Mouse (Mus musculus) forebrain, embryonic 16.5 days (tissue): ENCODE results near the gene Ugt1a10. TPM values are rescaled to one million over a fixed set of nuclear protein-coding genes. Genes with fewer than 3 reads are reported as not detected.

Experiments
- ATAC-seq: fragments of 200-750 bp; cut with Nextera tagmentation; 2 replicates; pipeline ENCODE4 v1.8.0; 2017; ENCODE audit warnings: mild to moderate bottlenecking, moderate library complexity
- H3K27ac ChIP-seq: fragments of 300-500 bp; sonication (generic); 2 replicates; pipeline ENCODE4 v1.5.1; 2014; ENCODE audit warnings: low read length, control low read depth
- H3K27me3 ChIP-seq: fragments of 300-500 bp; sonication (generic); replicated peaks from 2 replicates; pipeline ENCODE4 v1.6.1; 2014; ENCODE audit warnings: low read length; ENCODE audit not compliant: control insufficient read depth, insufficient read depth
- H3K36me3 ChIP-seq: fragments of 300-500 bp; sonication (generic); 2 replicates; pipeline ENCODE4 v1.6.1; 2014; ENCODE audit not compliant: control insufficient read depth, insufficient read depth
- H3K4me1 ChIP-seq: fragments of 300-500 bp; sonication (generic); replicated peaks from 2 replicates; pipeline ENCODE4 v1.6.1; 2014; ENCODE audit warnings: low read length; ENCODE audit not compliant: control insufficient read depth, insufficient read depth
- H3K4me2 ChIP-seq: fragments of 300-500 bp; sonication (generic); 2 replicates; pipeline ENCODE4 v1.6.1; 2014; ENCODE audit warnings: mild to moderate bottlenecking, low read length, control low read depth
- H3K4me3 ChIP-seq: fragments of 300-500 bp; sonication (generic); replicated peaks from 2 replicates; pipeline ENCODE4 v1.5.1; 2014; ENCODE audit warnings: mild to moderate bottlenecking, low read length, control low read depth
- H3K9ac ChIP-seq: fragments of 300-500 bp; sonication (generic); replicated peaks from 2 replicates; pipeline ENCODE4 v1.6.1; 2014; ENCODE audit warnings: low read depth, low read length, control low read depth
- H3K9me3 ChIP-seq: fragments of 300-500 bp; sonication (generic); 2 replicates; pipeline ENCODE4 v1.6.1; 2016; ENCODE audit warnings: low read length; ENCODE audit not compliant: control insufficient read depth
- WGBS: fragments of 180-500 bp; shearing (Covaris S2); extraction: QIAGEN DNeasy Blood & Tissue Kit; methylation state at CpG from one replicate; pipeline ENCODE4 v1.1.7; 2014; 5-methylcytosine and 5-hydroxymethylcytosine counted together
- polyA plus RNA-seq: library from polyadenylated mRNA; unstranded; fragments of >200 nt; fragmentation: Nextera tagmentation; extraction: Ambion mirVana; gene quantifications from 2 replicates; pipeline ENCODE4 v1.2.1, GENCODE M21; 2015

Gene Ugt1a10
- polyA plus RNA-seq, 1 experiment from 2014 or later, result not detected

- no peak overlapping the region for H3K27ac ChIP-seq
- peaks cover 46% of the 10 kb centered on the region for H3K9me3 ChIP-seq
- no peak overlapping the region for H3K4me2 ChIP-seq
- no peaks in the 10 kb centered on the region for H3K27me3 ChIP-seq
- H3K4me3 ChIP-seq, result no peak overlapping the region
- H3K36me3 ChIP-seq, result peaks cover 8% of the 10 kb centered on the region
- WGBS, result 80% methylated on average over 13 of the region's 13 CpGs
- no peak overlapping the region for H3K9ac ChIP-seq
- ATAC-seq, result no peak
- no peaks in the 10 kb centered on the region for H3K4me1 ChIP-seq
These were observed 201.0 kb downstream of the Ugt1a10 start for GRCm38 (mm10) chr1:88255989-88256754.

- peaks cover 40% of the 10 kb centered on the region for H3K9me3 ChIP-seq
- H3K27ac ChIP-seq, result no peak overlapping the region
- WGBS, result 84% methylated on average over 10 of the region's 10 CpGs
- no peaks in the 10 kb centered on the region for H3K27me3 ChIP-seq
- H3K4me2 ChIP-seq, result no peak overlapping the region
- H3K4me1 ChIP-seq, result no peaks in the 10 kb centered on the region
- no peak for ATAC-seq
- no peak overlapping the region for H3K4me3 ChIP-seq
- no peak overlapping the region for H3K9ac ChIP-seq
- H3K36me3 ChIP-seq, result peaks cover 17% of the 10 kb centered on the region
These were observed 201.9 kb downstream of the Ugt1a10 start for GRCm38 (mm10) chr1:88256886-88257663.

- Histone ChIP-seq H3K4me3 (no peak overlapping the region), H3K27me3 (no peaks in the 10 kb centered on the region), H3K4me1 (no peaks in the 10 kb centered on the region), H3K27ac (no peak overlapping the region), H3K9ac (no peak overlapping the region), H3K9me3 (peaks cover 34% of the 10 kb centered on the region), H3K36me3 (peaks cover 23% of the 10 kb centered on the region), H3K4me2 (no peak overlapping the region)
- ATAC-seq, result no peak
- WGBS, result 77% methylated on average over 6 of the region's 6 CpGs
These were observed 202.5 kb downstream of the Ugt1a10 start for GRCm38 (mm10) chr1:88257681-88258080.

- 74% methylated on average over 6 of the region's 6 CpGs for WGBS
- H3K9me3 ChIP-seq, result peaks cover 30% of the 10 kb centered on the region
- H3K4me2 ChIP-seq, result no peak overlapping the region
- H3K27ac ChIP-seq, result no peak overlapping the region
- H3K27me3 ChIP-seq, result no peaks in the 10 kb centered on the region
- H3K36me3 ChIP-seq, result peaks cover 30% of the 10 kb centered on the region
- no peak overlapping the region for H3K4me3 ChIP-seq
- no peak for ATAC-seq
- no peak overlapping the region for H3K9ac ChIP-seq
- H3K4me1 ChIP-seq, result no peaks in the 10 kb centered on the region
These were observed 203.2 kb downstream of the Ugt1a10 start for GRCm38 (mm10) chr1:88258361-88258760.

- 80% methylated on average over 8 of the region's 8 CpGs for WGBS
- no peak overlapping the region for H3K9ac ChIP-seq
- H3K4me1 ChIP-seq, result no peaks in the 10 kb centered on the region
- peaks cover 37% of the 10 kb centered on the region for H3K36me3 ChIP-seq
- ATAC-seq, result 0 out of 2 replicates have a peak, but pooled peaks have one; percentile 3
- H3K4me2 ChIP-seq, result no peak overlapping the region
- peaks cover 25% of the 10 kb centered on the region for H3K9me3 ChIP-seq
- H3K4me3 ChIP-seq, result no peak overlapping the region
- no peaks in the 10 kb centered on the region for H3K27me3 ChIP-seq
- H3K27ac ChIP-seq, result no peak overlapping the region
These were observed 203.9 kb downstream of the Ugt1a10 start for GRCm38 (mm10) chr1:88258881-88259642.

- Histone ChIP-seq H3K27me3 (no peaks in the 10 kb centered on the region), H3K4me3 (no peak overlapping the region), H3K27ac (no peak overlapping the region), H3K4me1 (no peaks in the 10 kb centered on the region), H3K4me2 (no peak overlapping the region), H3K36me3 (peaks cover 42% of the 10 kb centered on the region), H3K9ac (no peak overlapping the region), H3K9me3 (peaks cover 21% of the 10 kb centered on the region)
- no peak; the same call in 1 of the 2 replicates for ATAC-seq
- WGBS, result 79% methylated on average over 4 of the region's 4 CpGs
These were observed 204.4 kb downstream of the Ugt1a10 start for GRCm38 (mm10) chr1:88259643-88260024.

GRCm38 (mm10) chr1:88260114-88260513 lies 204.9 kb downstream of the Ugt1a10 start:
- H3K4me2 ChIP-seq, result no peak overlapping the region
- peak; percentile 2; the same call in 1 of the 2 replicates for ATAC-seq
- H3K36me3 ChIP-seq, result peaks cover 47% of the 10 kb centered on the region
- H3K27me3 ChIP-seq, result no peaks in the 10 kb centered on the region
- 83% methylated on average over 6 of the region's 6 CpGs for WGBS
- H3K27ac ChIP-seq, result no peak overlapping the region
- no peak overlapping the region for H3K4me3 ChIP-seq
- no peaks in the 10 kb centered on the region for H3K4me1 ChIP-seq
- peaks cover 17% of the 10 kb centered on the region for H3K9me3 ChIP-seq
- no peak overlapping the region for H3K9ac ChIP-seq

- H3K9me3 ChIP-seq, result peaks cover 11% of the 10 kb centered on the region
- H3K27me3 ChIP-seq, result no peaks in the 10 kb centered on the region
- no peaks in the 10 kb centered on the region for H3K4me1 ChIP-seq
- 85% methylated on average over 10 of the region's 10 CpGs for WGBS
- H3K27ac ChIP-seq, result no peak overlapping the region
- no peak for ATAC-seq
- no peak overlapping the region for H3K4me3 ChIP-seq
- no peak overlapping the region for H3K9ac ChIP-seq
- H3K36me3 ChIP-seq, result peaks cover 54% of the 10 kb centered on the region
- H3K4me2 ChIP-seq, result no peak overlapping the region
These were observed 205.6 kb downstream of the Ugt1a10 start for GRCm38 (mm10) chr1:88260604-88261377.
